Mouse (Mus musculus) cerebellum, adult 9-11 months (tissue): ENCODE measurements around the gene Krt77.

Source experiments
- DNase-seq: peaks from one replicate; pipeline ENCODE4 v3.0.0; 2022

Gene Krt77

GRCm38 (mm10) chr15:101833131-101833530, 36.4 kb downstream of the Krt77 start:
- no peak for DNase-seq

GRCm38 (mm10) chr15:101829441-101829840, 40.1 kb downstream of the Krt77 start:
- DNase-seq = no peak

GRCm38 (mm10) chr15:101821786-101822185, 47.7 kb downstream of the Krt77 start:
- DNase-seq = no peak

GRCm38 (mm10) chr15:101817875-101818274, 51.6 kb downstream of the Krt77 start, which contains the start of gene Krt2:
TSS of gene Krt2 (minus strand) at chr15:101818169.
- no peak for DNase-seq
